Mouse (Mus musculus): ENCODE data around the gene Chd1.

GRCm38 (mm10) chr17:15820761-15821160 is 116.0 kb downstream of the Chd1 start:
- no peak for TF ChIP-seq CTCF (IDR thresholded peaks at IDR 0.05; ENCODE audit: borderline replicate concordance, extremely low read depth, insufficient read depth, insufficient read length)
- no peak for TF ChIP-seq POLR2A (IDR thresholded peaks at IDR 0.05; ENCODE audit: borderline replicate concordance, extremely low read depth, insufficient read depth, insufficient read length, poor library complexity, severe bottlenecking)

All from brain, embryonic 14.5 days (tissue).